Mouse (Mus musculus): ENCODE data around the gene Cspg5.

Cspg5 gene

GRCm38 (mm10) chr9:110243221-110243833 is at the start of gene Cspg5:
Gene Cspg5 (plus strand): TSS chr9:110243783.
- DNase-seq, result no peak

- no peak for DNase-seq
Measured at GRCm38 (mm10) chr9:110199870-110200269, 43.7 kb upstream of the Cspg5 start.

GRCm38 (mm10) chr9:110205526-110206404 is 37.8 kb upstream of the Cspg5 start:
- no peak for DNase-seq

GRCm38 (mm10) chr9:110206437-110206836 is 37.1 kb upstream of the Cspg5 start:
- no peak for DNase-seq

- DNase-seq, result no peak
Measured at GRCm38 (mm10) chr9:110208265-110208664, 35.3 kb upstream of the Cspg5 start.

GRCm38 (mm10) chr9:110208967-110209366 is 34.6 kb upstream of the Cspg5 start:
- no peak for DNase-seq

GRCm38 (mm10) chr9:110224273-110224672 is 19.3 kb upstream of the Cspg5 start:
- no peak for DNase-seq

GRCm38 (mm10) chr9:110226191-110226590 is 17.4 kb upstream of the Cspg5 start:
- DNase-seq, result no peak

GRCm38 (mm10) chr9:110228671-110229070 is 14.9 kb upstream of the Cspg5 start:
- DNase-seq, result no peak

GRCm38 (mm10) chr9:110229112-110229511 is 14.5 kb upstream of the Cspg5 start:
- no peak for DNase-seq

GRCm38 (mm10) chr9:110229566-110230248 is 13.9 kb upstream of the Cspg5 start:
- DNase-seq, result peak; percentile 41

GRCm38 (mm10) chr9:110230395-110231071 is 13.1 kb upstream of the Cspg5 start:
- DNase-seq, result peak; percentile 83

- no peak for DNase-seq
Measured at GRCm38 (mm10) chr9:110234962-110235361, 8.6 kb upstream of the Cspg5 start.

- DNase-seq, result no peak
Measured at GRCm38 (mm10) chr9:110244567-110244888, 945 bp downstream of the Cspg5 start.

- peak; percentile 63 for DNase-seq
Measured at GRCm38 (mm10) chr9:110244889-110245589, 1.5 kb downstream of the Cspg5 start.

GRCm38 (mm10) chr9:110245590-110246320 is 2.2 kb downstream of the Cspg5 start:
- DNase-seq, result peak; percentile 77

- DNase-seq, result peak; percentile 57
Measured at GRCm38 (mm10) chr9:110246321-110246640, 2.7 kb downstream of the Cspg5 start.

GRCm38 (mm10) chr9:110247049-110247448 is 3.5 kb downstream of the Cspg5 start:
- DNase-seq, result peak; percentile 35

- DNase-seq, result no peak
Measured at GRCm38 (mm10) chr9:110248861-110249260, 5.3 kb downstream of the Cspg5 start.

- no peak for DNase-seq
Measured at GRCm38 (mm10) chr9:110249823-110250543, 6.4 kb downstream of the Cspg5 start.

GRCm38 (mm10) chr9:110250776-110251175 is 7.2 kb downstream of the Cspg5 start:
- DNase-seq, result no peak
